Mouse (Mus musculus): ENCODE data around the gene Gtf2h1. TPM values are rescaled to one million over a fixed set of nuclear protein-coding genes. Genes with fewer than 3 reads are reported as not detected.
"Not testable (repeated sequence)": the region's sequence is repeated elsewhere in the genome, so short reads cannot be mapped to it uniquely, and the experiment has no call there.

Gene Gtf2h1
- total RNA-seq (2021) = 10 to 100 TPM; 13.0 to 15.3 TPM
- long read RNA-seq, experiment 1, transcript Gtf2h1-201 (15 exons, 2,736 nt) = major isoform, 11 of 14 reads
- long read RNA-seq, experiment 1, partial matches to known transcripts = 0 of 14 reads
- long read RNA-seq, experiment 1, other reads (novel, unspliced or antisense) = 3 of 14 reads
- long read RNA-seq, experiment 2, transcript Gtf2h1-201 (15 exons, 2,736 nt) = major isoform, 9 of 13 reads
- long read RNA-seq, experiment 2, partial matches to known transcripts = 1 of 13 reads
- long read RNA-seq, experiment 2, other reads (novel, unspliced or antisense) = 3 of 13 reads

- DNase-seq = peak; percentile 97
Measured at GRCm38 (mm10) chr7:46795287-46796205, at the start of gene Gtf2h1, which contains the start of gene Hps5. TSS of gene Gtf2h1 (plus strand) at chr7:46796103. TSS of gene Hps5 (minus strand) at chr7:46796064.

- peak; percentile 60 for DNase-seq
Measured at GRCm38 (mm10) chr7:46746381-46746780, 49.5 kb upstream of the Gtf2h1 start.

- DNase-seq = no peak
Measured at GRCm38 (mm10) chr7:46748459-46748858, 47.4 kb upstream of the Gtf2h1 start.

- no peak for DNase-seq
Measured at GRCm38 (mm10) chr7:46751490-46751889, 44.4 kb upstream of the Gtf2h1 start, which contains the start of gene Saa2. TSS of gene Saa2 (plus strand) at chr7:46751790.

GRCm38 (mm10) chr7:46761049-46761795 is 34.7 kb upstream of the Gtf2h1 start:
- DNase-seq = no peak

GRCm38 (mm10) chr7:46762601-46763000 is 33.3 kb upstream of the Gtf2h1 start:
- no peak for DNase-seq

- no peak for DNase-seq
Measured at GRCm38 (mm10) chr7:46764672-46765071, 31.2 kb upstream of the Gtf2h1 start.

- no peak for DNase-seq
Measured at GRCm38 (mm10) chr7:46767371-46767770, 28.5 kb upstream of the Gtf2h1 start.

GRCm38 (mm10) chr7:46768451-46768850 is 27.5 kb upstream of the Gtf2h1 start:
- no peak for DNase-seq

GRCm38 (mm10) chr7:46770706-46771105 is 25.2 kb upstream of the Gtf2h1 start:
- no peak for DNase-seq

- no peak for DNase-seq
Measured at GRCm38 (mm10) chr7:46789177-46789849, 6.6 kb upstream of the Gtf2h1 start.

- DNase-seq = no peak
Measured at GRCm38 (mm10) chr7:46793871-46794270, 2.0 kb upstream of the Gtf2h1 start.

- no peak for DNase-seq
Measured at GRCm38 (mm10) chr7:46796206-46796679, 340 bp downstream of the Gtf2h1 start.

GRCm38 (mm10) chr7:46796779-46797178 is 876 bp downstream of the Gtf2h1 start:
- DNase-seq = no peak

- DNase-seq = no peak
Measured at GRCm38 (mm10) chr7:46810325-46810724, 14.4 kb downstream of the Gtf2h1 start.

GRCm38 (mm10) chr7:46814012-46814411 is 18.1 kb downstream of the Gtf2h1 start:
- no peak for DNase-seq

GRCm38 (mm10) chr7:46820876-46821632 is 25.2 kb downstream of the Gtf2h1 start:
- DNase-seq = not testable (repeated sequence)

- DNase-seq = peak; percentile 65
Measured at GRCm38 (mm10) chr7:46827046-46827802, 31.3 kb downstream of the Gtf2h1 start.

- DNase-seq = no peak
Measured at GRCm38 (mm10) chr7:46827803-46828184, 31.9 kb downstream of the Gtf2h1 start.

GRCm38 (mm10) chr7:46829911-46830310 is 34.0 kb downstream of the Gtf2h1 start:
- DNase-seq = peak; percentile 41

Measured in gastrocnemius, postnatal 25 days (tissue).